Mouse (Mus musculus) left cerebral cortex, postnatal 14 days (tissue): ENCODE data around the gene Cand2. TPM values are rescaled to one million over a fixed set of nuclear protein-coding genes. Genes with fewer than 3 reads are reported as not detected.

Experiments used
- DNase-seq, 2 experiments: peaks; one replicate each; pipeline ENCODE4 v3.0.0; 2021 to 2022; ENCODE audit warnings: low spot score in 2 of 2, mixed read lengths in 1 of 2
- intact Hi-C: fragments of 180-260 bp; cut with DNase I; formaldehyde crosslinking; loops from one replicate; pipeline ENCODE4 v1.15.1; 2025
- total RNA-seq, 2 experiments: library from RNA; stranded (reverse); gene quantifications; 2 replicates each; pipeline ENCODE4 v1.2.3; 2021

Gene Cand2
- total RNA-seq, 2 experiments from 2014 or later: 2.0 to 2.6 TPM

DNA sequence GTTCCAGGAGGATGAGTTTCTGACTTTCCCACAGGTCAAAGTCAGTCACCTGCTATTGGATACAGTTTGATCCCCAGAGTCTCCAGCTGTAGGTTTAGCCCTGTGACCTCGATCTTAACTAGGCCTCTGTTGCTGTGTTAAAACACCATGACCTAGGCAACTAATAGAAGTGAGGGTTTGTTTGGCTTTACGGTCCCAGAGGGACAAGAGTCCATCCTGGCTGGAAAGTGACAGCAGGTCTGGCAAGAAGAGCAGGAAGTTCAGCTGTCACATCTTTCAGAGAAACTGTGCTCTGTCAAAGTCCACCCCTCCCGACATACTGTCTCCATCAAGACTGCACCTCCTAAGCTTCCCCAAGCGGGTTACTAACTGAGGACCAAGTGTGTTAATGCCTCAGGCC is 3.5 kb upstream of the Cand2 start:
- intact Hi-C loops: no loop called here
- no peak for DNase-seq

DNA sequence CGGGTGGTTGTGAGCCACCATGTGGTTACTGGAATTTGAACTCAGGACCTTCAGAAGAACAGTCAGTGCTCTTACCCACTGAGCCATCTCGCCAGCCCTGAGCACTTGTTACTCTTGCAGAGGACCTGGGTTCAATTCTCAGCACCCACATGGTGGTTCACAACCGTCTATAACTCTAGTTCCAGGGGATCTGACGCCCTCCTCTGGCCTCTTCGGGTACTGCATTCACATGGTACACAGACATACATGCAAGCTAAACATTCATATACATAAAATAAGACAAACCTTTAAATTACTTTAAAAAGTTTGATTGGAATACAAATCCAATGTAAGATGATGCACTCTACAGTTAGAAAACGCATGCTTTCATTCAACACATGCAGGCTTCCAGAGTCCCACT is 2.1 kb upstream of the Cand2 start:
- DNase-seq: no peak
- intact Hi-C loops: no loop called here

DNA sequence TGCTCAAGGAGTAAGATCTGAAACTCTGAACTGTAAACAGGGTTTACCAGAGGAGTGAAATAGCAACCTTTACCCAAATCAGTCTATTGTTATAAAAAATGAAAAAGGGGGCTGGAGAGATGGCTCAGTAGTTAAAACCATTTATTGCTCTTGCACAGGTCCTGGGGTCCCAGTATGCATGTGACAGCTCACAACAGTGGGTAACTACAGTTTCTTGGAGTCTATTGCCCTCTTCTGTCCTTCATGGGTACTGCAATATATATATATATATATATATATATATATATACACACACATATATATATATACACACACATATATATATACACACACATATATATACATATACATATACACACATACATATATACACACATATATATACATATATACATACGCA is 1.7 kb upstream of the Cand2 start:
- intact Hi-C loops: no loop called here
- no peak for DNase-seq

DNA sequence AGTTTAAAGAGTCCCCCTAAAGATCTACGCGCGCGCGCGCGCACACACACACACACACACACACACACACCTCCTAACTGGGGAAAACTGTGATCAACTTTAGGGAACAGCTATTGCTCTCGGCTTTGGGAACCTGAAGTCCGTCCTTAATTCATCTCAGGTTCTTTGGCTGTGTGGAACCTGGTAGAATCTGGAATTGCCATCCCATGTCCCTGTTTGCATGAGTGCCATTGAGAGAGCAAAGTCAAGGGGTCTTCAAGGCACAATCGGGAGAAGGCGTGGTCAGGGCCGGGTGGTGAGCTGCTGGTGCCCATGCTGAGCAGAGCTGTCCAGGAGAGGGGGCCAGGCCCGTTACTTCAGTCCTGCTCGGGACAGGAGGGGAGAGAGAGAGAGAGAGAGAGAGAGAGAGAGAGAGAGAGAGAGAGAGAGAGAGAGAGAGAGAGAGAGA is 348 bp upstream of the Cand2 start:
- intact Hi-C loops: no loop called here
- DNase-seq: no peak

DNA sequence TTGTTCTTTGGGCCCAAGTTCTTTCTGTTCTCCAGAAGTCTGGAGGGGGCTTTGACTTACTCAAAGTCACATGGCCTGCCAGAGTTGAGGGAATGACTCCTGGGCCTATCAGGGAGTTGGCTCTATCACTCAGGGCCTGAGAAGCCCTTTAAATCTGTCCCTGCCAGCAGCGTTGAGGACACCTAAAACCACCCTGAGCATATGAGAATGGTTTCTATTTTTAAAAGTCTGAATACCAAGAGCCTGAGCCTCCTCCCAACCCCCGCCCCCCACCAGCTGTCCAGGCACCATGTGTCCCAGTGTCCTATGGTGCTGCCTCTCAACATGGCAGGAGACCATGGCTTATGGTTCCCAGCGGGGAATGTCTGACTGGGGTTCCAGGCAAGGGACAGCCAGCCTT is 1.5 kb downstream of the Cand2 start:
- peak in 1 of 2 experiments; percentile 11 for DNase-seq
- intact Hi-C loops: no loop called here

DNA sequence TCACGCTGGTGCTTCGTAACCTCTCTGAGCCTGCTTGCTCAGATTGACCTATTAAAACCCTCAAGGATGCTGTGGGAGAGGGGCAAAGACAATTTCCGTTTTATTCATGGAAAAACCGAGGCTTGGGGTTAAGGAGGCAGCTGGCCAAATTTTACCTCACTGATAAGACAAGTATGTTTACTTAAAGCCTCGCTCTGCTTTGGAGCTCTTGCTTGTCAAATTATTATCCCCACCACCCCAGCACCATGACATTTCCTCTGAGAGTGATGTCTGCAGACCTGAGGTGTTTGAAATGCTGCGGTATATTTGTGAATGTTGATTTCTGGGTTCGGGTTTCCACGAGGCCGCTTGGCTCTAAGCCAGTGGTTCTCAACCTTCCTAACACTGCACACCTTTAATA is 2.0 kb downstream of the Cand2 start:
- intact Hi-C loops: no loop called here
- DNase-seq: no peak

DNA sequence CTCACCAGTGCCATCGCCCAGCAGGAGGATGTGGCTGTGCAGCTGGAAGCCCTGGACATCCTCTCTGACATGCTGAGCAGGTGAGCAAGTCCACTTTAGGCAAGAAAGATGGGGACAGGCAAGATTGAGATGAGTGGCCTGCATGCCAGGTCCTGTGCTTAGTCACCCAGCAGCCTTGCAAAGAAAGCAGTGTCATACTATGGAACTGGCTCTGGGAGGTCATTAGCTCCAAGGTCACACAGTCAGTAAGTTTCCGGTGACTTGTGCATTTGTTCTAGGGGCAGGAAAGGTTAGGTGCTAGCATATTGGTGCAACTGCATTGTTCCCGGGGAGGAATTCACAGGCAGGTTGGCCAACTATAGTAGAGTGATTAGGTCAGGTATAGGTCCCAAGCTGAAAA is 8.4 kb downstream of the Cand2 start:
- DNase-seq: no peak
- intact Hi-C loops: no loop called here

DNA sequence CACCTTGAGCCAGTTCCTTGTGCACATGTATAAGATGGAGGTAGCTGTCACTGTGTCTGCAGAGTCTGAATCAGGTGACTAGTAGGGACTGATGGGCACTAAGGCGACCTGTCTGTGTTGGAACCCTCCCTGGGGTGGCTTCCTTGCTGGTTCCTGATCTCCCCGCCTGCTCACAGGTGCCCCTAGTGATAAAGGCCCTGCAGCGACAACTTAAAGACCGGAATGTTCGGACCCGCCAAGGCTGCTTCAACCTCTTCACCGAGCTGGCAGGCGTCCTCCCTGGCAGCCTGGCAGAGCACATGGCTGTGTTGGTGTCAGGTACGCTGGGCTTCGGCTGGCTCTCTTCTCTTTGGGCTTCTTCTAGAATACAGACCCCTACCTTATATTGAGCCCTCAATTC is 16.7 kb downstream of the Cand2 start:
- intact Hi-C loops: no loop called here
- no peak for DNase-seq

DNA sequence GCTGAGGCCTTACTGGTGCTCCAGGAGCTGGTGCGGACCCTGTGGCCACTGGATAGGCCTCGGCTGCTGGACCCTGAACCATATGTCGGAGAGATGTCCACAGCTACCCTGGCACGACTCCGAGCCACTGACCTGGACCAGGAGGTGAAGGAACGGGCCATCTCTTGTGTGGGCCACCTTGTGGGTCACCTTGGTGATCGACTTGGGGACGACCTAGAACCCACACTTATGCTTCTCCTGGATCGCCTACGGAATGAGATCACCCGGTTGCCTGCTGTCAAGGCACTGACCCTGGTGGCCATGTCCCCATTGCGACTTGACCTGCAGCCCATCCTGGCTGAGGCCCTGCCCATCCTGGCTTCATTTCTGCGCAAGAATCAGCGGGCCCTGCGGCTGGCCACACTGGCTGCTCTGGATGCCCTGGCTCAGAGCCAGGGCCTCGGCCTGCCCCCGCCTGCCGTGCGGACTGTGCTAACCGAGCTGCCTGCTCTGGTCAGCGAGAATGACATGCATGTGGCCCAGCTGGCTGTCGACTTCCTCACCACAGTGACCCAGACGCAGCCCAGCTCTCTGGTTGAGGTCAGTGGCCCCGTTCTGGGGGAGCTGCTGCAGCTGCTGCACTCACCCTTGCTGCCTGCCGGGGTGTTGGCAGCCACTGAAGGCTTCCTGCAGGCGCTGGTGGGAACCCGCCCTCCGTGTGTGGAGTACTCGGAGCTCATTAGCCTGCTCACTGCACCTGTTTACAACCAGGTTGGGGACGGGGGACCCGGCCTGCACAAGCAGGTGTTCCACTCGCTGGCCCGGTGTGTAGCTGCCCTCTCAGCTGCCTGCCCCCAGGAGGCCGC is 17.7 kb downstream of the Cand2 start:
- peak in 1 of 2 experiments; percentile 28 for DNase-seq
- intact Hi-C loops: no loop called here

DNA sequence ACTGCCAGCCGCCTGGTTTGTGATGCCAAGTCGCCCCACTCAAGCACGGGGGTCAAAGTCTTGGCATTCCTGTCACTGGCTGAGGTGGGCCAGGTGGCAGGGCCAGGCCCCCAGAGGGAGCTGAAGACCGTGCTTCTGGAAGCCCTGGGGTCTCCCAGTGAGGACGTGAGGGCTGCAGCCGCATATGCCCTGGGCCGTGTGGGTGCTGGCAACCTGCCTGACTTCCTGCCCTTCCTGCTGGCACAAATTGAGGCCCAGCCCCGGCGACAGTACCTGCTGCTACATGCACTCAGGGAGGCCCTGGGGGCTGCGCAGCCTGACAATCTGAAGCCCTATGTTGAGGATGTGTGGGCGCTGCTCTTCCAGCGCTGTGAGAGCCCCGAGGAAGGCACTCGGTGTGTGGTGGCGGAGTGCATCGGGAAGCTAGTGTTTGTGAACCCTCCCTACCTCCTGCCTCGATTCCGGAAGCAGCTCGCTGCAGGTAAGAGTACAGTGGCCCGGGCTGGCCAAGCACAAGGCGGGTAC is 18.4 kb downstream of the Cand2 start:
- intact Hi-C loops: no loop called here
- no peak for DNase-seq

DNA sequence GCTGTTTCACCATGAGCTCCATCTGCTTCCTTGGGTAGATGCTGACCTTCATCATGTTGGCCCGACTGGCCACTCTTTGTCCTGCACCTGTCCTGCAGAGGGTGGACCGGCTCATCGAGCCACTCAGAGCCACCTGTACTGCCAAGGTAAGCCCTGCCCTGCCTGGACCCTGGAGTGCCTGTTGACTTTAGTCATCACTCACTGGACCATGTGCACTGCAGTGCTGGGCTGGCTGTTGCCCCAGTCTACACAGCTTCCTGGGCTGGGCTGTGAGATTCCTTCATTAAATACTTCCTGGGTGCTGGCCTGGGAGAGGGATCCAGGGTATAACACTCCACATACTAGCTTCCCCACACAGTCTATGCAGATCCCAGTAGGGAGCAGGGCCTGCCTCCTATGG is 27.5 kb downstream of the Cand2 start:
- intact Hi-C loops: loop anchor here (5.0 kb wide), 2 partner anchors 75 to 200 kb away; partner anchors contain the start of gene Mkrn2
- no peak for DNase-seq

DNA sequence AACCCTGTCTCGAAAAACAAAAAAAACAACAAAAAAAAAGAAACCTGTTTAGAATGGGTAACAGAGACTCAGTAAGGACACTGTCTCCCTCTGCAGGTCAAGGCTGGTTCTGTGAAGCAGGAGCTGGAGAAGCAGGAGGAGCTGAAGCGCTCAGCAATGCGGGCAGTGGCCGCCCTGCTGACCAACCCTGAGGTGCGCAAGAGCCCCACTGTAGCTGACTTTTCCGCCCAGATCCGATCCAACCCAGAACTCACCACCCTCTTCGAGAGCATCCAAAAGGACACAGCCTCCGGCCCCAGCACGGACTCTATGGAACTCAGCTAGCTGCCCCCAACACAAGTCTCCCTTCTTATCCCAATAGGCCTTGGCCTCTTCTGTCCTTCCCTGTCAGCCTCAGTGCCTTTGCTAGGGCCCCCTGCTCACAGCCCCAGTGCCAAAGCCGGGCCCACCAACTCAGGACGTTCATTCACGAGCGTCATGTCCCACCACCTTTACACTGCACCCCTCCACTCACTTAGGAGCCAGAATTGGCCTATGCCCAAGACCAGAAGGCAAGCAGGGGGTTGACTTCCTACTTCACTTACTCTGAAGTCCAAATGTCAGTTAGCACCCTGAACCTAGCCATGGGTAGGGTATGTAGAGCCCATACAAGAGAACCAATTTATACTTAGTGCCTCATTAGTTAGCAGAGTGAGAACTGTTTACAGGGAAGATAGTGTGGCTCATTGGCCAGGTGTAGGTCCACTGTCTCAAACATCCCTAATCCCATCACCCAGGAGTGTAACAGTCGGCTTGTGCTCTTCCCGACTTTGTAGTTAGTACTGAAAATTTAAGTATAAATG is 29.4 kb downstream of the Cand2 start:
- intact Hi-C loops: loop anchor here (5.0 kb wide), 2 partner anchors 76 to 201 kb away; partner anchors contain the start of gene Mkrn2
- peak; percentile 84 to 93 for DNase-seq

DNA sequence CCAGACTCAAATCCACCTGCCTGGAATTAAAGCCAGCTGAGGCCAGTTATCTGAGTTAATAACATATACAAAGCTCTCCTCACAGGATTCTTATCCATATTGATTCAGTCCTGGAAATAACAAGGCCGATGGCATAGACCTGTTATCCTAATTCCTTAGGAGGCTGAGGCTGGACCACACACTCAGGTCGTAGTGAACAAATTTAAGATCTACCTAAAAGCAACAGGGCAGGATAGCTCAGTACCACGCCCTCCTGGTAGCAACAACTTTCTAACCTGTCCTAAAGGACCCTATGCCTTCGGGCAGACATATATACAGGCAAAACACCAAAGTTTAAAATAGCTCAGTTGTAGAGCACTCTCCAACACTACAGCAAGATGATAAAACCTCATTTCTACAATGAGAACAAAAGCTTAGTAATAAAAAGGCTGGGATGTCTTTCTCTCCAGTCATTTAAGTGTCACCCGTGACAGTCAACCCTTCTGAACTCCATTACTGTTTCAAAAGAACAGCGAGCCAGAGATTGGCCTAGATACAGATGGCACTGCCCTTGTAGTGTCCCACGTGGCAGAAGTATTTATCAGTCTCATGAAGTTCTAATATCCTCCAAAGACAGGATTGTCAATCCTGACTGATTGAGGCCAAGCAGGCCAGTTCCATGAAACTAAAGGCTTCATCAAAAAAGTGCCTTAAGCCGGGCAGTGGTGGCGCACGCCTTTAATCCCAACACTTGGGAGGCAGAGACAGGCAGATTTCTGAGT is 30.3 kb downstream of the Cand2 start:
- no peak for DNase-seq
- intact Hi-C loops: loop anchor here (5.0 kb wide), 3 partner anchors 77 to 202 kb away; partner anchors contain the start of gene Mkrn2

DNA sequence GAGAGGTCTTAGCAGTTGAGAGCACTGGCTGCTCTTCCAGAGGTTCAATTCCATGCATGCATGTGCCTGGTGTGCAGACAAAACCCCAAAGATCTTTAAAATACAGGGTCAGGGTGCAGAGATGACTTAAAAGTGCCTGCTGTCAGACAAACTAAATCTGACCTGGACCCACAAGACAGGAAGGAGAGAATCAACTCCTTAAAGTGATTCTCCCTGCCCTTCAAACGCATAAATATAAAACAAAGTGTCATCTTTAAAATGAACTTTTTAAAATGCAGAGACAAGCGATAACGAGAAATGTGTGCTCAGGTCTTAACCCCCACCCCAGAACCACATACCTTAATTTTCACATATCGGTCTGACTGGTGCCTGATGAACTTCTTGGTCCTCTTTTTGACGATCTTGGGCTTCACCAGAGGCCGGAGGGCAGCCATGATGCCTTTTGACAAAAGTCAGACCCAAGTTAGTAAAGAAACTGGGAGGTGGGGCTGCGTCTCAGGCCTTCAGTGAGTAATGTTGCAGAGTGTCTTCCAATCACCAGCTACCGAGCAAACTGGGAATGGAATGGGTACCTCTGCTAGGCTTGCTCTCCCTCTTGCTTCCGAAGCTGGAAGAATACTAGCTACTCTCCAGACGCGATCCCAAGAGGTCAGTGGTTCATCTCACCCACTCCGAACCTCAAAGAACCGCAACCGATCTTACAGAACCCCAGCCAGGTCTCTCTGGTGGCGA is 33.3 kb downstream of the Cand2 start:
- DNase-seq: no peak
- intact Hi-C loops: loop anchor here (5.0 kb wide), 1 partner anchor 185 kb away; no protein-coding TSS in a partner anchor

DNA sequence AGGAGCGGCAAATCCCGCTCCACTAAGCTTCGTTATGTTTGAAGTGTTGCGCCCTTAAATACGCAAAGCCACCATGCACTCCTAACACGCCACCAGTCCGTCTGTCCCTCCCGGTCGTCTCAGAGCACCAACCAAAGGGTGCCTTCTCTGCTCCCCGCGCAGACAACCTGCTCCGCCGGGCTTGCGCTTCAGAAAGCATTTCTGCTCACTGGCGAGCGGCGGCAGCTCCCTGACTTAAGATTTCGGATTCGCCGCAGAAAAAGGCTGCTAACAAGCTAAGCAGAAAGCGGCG is 33.8 kb downstream of the Cand2 start:
- DNase-seq: no peak
- intact Hi-C loops: loop anchor here (5.0 kb wide), 1 partner anchor 186 kb away; no protein-coding TSS in a partner anchor

DNA sequence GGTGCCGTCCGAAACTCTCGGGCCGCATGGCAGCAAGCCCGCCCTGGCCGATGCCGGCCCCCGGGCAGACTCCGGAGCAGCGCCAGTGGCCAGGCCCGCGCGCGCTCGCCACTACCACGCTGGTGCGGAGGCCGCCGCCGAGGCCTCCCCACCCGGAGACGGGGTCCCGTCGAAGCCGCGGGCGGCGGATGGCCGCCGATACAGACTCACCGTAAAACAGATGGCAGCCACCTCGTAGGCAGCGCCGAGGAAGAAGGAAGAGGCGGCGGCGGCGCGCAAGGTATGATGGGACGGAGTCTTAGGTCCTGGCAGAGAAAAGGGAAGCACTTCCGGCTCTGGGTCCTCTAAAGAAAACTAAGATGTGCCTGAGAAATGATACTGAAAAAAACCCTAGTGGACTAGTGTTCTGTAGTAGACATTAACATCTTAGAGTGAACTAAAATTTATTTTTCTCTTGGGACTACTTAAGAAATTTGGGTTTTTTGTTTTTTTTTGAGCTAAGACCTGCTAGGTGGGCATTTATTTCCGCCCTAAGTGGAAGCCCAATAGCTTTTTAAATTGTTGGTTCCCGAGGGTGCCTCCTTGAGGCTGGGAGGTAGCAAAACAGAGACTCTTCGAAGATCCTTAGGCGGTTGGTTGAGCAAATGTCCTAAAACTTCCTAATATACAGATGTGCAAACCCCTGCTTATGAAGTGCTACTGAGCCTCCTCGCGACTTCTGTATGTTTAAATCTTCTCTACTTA is 34.3 kb downstream of the Cand2 start, which contains the start of gene Rpl32:
Rpl32 (minus strand) TSS at position 260 of the 744 bp plus-strand sequence.
- peak; percentile 88 to 91 for DNase-seq
- intact Hi-C loops: loop anchor here (5.0 kb wide), 1 partner anchor 186 kb away; no protein-coding TSS in a partner anchor

DNA sequence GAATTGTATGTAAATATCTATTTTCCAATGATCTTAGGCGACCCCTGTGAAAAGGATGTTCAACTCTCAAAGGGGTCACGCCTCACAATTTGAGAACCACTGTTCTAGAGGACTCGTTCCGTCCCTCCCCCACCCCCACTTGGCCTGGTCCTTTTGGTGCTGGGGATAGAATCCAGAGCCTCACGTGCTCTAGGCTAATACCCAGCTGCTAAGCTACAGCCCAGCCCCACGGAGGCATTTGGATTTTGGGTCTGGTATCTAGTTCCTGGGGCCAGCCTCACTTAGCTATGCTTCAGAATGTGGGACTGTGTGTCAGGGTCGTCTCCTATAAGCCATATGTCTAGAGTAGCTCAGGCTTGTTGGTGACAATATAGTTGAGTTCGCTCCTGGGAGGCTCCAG is 37.3 kb downstream of the Cand2 start:
- intact Hi-C loops: no loop called here
- no peak for DNase-seq

DNA sequence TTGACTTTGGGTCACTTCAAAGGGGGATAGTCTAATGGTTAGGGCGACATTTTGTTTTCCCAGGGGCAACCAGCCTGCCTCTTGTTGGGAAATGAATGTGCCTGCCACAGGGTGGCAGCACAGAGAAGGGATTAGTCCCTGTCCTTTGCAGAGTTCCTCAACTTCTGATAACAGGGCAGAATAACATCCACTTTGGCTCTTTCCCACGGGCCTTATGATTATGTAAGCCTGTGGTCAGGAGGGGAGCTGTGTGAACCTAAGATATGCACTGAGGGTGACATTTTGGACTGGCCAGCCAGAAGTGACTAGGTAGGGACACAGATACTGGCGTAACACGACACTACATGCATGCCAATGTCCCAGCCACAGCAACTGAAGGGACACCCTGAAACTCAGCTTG is 39.8 kb downstream of the Cand2 start:
- DNase-seq: peak; percentile 63 to 76
- intact Hi-C loops: no loop called here
